Mouse (Mus musculus): ENCODE measurements at regions not wholly inside any gene's neighbourhood (a gene's known extent, or its start where the extent isn't known, plus 50 kb on each side); places are given as distances from the start of the nearest gene placed in this dataset.

DNA sequence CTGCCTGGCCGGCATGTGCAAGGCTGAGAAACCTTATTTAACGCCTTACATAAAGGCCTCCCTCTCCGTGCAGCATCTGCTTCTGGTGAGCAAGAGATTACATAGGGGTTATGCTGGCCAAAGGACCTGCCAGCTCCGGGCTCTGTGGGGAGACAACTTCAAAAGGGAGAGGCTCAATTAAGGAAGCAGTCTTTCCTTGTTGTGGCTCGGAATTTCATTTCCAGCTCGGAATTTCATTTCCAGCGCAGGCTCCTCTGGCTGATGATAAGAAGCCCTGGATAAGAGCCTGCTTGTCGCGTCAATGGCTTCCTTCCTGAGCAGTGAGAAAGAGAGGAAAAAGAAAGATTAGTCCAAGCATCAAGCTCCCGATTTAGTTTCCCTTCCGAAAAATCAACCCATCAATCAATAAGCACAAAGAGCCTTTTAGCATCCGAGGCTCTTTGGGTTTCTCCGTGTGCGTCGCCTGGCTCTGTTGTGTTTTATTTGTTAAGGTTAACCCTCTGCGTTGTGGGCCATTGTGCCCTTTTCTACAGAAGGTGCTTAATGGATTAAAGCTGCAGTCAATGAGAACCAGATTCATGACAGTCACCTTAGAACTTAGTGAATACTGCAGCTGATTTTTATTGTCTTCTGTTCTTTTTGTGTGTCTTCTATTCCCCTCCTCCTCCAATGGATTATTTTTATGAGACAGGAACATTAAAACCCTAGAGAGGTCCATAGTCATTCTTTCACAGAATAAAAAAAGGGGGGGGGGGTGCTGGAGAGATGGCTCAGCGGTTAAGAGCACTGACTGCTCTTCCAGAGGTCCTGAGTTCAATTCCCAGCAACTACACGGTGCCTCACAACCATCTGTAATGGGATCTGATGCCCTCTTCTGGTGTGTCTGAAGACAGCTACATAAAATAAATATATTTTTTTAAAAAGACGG lies 218.3 kb downstream of the Myo1b start:
- in situ Hi-C loops (cut with MboI, MseI) = no loop called here

DNA sequence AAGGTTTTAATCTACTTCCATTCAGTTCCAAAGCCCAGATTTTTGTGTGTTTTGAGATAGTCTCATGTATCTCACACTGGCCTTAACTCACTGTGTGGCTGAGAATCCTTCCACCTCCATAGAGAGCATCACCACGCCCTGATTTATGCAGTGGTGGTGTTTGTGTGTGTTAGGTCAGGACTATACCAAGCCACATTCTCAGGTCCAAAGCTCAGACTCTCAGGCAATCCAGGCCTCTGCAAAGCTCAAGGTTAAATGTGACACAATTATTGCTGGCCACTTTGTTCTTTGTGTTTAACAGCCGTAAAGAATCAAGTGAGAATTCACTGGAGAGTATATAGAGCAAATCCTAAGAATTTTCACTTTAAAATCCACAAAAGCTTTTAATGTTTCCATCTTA lies 218.2 kb upstream of the Nabp1 start:
- in situ Hi-C loops (cut with MboI, MseI) = no loop called here

DNA sequence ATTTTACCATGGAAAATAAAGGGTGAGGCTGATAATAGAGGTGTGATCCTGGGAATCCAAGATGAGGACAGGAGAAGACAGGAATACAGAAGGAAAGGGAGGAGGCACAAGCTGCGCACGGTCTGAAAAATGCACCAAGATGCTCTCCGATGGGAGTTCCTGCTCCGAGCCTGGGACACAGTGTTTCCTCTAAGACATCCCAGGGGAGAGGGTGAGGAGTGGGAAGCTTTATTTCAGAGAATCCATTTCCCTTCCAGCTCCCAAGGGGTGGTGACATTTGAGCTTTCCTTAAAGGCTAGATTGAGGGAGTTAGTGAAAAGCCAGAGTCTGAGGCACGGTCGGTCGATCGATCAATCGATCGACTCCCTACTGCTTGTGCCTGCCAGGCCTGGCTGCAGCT lies 212.7 kb upstream of the Nabp1 start:
- in situ Hi-C loops (cut with MboI, MseI) = no loop called here

DNA sequence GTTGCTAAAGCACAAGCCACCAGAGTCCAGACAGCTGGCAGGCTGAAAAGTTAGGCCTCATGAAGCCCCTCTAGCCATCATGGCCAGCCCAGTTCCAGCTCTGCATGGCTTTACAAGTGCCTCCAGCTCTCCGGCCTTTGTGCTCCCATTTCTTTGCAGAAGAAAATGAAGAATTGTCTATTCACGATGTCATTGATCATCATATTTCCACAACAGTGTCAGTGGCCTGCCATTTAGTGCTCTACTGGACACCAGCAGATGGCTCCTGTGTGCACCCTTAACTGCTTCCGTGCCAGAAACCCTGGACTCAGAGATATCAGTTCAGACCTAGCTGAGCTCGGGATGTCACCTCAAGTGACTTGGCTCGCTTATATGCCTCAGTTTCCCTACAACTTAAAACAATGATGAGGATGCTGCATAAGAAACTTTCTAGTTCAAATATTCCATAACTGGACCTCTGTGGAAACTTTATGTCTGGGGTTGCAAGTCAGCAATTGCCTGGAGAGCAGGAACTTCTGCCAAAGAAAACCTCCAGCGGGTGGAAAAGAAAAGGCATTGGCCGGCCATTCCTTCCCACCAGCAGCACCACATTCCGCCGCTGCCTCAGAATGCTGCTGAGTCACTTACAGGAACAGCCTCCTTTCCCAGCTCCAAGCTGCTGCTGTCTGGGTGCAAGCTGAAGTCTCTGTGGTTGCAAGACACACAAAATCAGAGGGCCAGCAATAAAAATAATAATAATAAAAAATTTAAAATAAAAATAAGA lies 211.4 kb upstream of the Nabp1 start:
- in situ Hi-C loops (cut with MboI, MseI) = no loop called here

DNA sequence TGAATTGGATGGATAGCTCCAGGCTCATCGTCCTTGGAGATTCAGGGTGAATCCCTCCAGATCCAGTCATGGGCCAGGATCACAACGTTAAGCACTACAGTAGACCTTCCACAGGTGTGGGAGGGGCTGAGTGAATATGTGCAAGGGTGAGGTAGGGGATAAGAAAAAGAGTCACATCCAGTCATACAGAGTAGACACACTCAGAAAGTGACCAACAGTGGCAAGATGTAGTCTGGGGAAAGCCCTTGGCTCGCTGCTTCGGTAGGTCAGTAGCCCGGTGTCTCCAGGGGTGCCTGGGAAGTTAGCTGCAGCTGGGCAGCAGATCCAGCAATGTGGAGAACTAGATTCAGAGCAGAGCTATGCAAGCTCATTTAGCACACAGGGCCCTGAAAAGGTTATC lies 210.7 kb upstream of the Nabp1 start:
- in situ Hi-C loops (cut with MboI, MseI) = no loop called here

DNA sequence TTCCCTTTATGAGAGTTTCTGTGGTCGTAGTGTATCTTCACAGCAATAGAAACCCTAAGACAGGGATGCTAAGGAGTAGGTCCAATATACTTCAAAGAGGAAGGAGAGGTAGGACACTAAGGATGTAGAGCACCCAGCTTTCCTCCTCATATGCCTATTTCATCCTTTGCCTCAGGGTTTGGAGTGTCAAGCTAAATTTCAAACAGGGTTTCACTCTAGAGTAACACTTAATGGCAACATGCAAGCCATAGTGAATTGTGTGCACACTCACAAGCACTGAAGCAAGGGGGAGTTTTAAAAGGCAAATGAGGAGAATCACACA lies 210.0 kb upstream of the Nabp1 start:
- in situ Hi-C loops (cut with MboI, MseI) = no loop called here

DNA sequence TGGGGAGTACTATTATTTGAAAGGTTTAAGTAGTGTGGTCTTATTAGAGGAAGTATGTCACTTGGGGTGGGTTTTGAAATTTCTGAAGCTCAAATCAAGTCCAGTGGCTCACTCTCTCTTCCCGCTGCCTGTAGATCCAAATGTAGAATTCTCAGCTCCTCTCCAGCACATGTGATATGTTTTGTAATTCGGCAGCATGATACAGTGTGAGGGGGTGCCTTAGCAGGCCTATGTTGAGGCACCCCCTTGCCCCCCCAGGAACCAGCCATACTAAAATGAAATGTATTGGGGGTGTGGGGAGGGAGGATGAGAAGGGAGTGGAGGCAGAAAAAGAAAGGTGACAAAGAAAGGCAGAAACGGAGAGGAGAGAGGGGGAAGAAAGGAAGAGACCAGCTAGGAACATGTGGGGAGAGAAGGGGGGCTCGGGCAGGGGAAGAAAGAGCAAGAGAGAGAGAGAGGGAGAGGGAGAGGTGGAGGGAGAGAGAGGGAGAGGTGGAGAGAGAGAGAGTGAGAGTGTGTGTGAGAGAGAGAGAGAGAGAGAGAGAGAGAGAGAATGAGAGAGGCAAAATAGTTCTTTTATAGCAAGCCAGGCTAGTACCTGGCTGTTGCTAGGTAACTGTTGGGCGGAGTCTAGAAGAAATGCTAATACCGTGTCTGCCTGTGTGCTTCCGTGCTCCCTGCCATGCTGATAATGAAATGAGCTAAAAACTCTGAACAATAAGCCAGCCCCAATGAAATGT lies 209.4 kb upstream of the Nabp1 start:
- in situ Hi-C loops (cut with MboI, MseI) = no loop called here

DNA sequence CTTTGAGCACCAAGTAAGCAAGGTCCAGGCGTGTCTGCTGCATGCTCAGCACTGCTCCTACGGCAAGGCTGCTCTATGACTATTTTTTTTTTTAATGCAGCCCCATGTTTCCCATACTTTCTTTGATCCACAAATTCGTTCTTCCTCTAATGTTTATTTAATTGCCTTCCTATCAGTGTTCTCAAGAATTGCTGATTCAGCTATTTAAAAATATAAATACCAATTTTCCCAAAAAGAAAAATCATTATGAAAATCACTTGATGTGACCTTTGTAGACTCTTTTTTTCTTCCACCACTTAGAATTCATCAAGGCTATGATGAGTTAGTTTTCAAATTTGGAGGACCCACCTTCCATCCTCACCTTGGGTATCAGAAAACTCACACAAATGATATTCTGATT lies 208.5 kb upstream of the Nabp1 start:
- in situ Hi-C loops (cut with MboI, MseI) = no loop called here

DNA sequence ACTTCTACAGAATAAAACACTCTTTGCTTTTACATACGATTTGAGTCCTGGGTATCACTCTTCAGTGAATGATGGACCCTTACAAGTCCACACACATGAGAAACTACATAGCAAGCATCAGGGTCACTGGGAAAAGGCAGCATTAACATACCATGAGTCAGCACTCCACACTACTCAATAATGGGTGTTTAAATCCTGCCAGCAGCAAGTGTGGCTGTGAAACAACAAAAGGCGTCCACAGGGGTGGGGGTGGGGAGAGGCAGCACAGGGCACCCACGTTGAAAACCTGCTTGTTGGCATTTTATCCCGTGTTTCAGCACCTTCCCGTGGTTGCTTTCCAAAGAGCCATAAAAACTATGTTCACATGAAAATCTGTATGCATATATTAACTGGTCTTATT lies 204.0 kb upstream of the Nabp1 start:
- in situ Hi-C loops (cut with MboI, MseI) = no loop called here

DNA sequence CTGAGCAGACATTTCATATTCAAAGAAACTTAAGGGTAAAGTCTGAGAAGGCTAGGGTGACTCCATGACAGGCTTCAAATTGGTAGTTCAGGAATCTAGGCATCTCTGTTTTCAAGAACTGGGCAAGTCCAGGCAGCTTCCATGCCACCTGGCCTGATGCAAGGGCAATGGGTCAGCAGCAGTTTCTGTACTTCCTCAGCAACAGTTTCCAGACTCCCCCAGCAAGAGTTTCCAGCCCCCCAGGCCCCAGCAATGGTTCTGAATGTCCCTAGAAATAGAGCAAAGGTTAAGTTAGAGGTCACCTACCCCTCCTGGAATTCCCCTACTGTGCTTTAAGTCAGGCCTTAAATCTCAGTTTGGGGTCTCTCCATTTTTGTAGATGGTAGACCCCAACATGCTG lies 203.6 kb upstream of the Nabp1 start:
- in situ Hi-C loops (cut with MboI, MseI) = no loop called here

DNA sequence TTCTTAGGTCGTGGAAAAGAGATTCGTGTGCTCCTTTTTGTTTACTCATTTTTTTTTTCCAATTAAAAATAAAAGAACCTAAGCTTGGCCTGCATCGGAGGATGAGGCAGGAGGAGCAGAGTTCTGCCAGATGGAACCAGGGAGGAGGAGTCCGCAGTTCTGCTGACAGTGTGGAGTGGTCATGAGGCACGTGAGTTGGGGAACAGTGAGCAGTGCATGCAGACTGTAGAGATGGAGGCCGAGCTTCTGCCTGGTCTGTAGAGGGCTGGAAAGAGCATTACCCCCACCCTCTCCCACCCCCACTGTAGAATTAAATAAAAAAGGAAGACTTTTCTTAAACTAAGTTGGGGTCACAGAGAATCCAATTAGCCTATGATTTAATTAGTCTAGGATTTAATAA lies 202.5 kb upstream of the Nabp1 start:
- in situ Hi-C loops (cut with MboI, MseI) = no loop called here

DNA sequence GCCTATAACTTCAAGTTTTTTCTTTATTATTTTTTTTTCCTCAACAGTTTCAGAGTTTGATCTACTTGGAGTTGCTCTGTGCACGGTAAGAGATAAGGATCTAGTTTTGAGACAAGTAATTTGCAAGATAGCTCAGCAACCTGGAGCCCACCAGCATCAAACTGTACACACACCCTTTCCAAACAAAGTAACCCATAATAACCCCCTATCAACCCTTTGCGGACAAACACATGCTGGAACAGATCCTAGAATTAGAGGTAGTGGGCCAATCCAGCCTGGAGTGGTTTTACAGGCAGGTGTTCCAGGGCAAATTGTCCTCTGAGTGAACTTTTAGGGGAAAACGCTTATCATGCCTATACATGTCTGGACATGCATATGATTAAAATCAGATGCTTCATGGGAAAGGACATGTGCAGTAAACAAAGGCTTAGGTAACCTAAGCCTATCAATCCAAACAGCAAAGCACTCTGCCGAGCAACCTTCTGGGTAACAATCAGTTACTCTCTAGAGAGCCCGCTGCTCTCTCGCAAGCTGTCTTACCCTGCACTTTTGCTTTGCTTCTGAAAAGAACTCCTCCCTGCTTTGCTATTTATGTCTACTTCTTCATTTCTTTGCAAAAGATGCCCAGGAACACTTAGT lies 200.2 kb upstream of the Nabp1 start:
- in situ Hi-C loops (cut with MboI, MseI) = no loop called here

DNA sequence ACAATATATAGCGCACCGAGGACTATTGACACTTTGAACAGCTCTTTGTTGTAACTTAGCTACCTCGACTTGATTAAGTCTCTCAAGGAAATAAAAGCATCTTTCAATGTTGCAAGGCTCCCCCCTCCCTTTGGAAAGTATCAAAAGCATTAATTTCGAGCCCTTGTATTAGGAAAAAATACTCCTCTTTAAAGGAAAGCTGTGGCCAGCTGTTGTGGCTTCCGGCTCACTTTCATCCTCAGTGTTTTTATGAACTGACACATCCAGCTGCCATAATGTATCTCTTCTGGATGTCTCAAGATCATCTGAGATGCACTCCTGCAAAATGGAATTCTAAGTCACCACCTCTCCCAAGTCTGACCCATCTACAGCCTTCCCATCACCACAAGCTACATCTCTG lies 199.6 kb upstream of the Nabp1 start:
- in situ Hi-C loops (cut with MboI, MseI) = no loop called here

DNA sequence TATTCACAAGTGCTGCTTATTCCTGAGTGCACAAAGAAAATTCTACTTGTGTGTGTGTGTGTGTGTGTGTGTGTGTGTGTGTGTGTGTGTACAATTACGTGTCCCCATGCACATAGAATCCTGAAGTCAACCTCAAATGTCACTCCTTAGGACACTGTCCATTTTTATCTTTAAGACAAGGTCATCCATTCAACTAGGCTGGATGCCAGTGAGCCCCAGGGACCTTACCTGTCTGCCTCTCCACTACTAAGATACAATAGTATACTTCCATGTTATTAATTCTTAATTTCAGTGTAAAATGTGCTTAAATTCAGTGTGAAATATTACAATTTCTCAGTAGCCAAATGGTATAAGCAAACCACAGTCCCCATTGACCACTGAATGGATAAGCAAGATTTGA lies 193.5 kb upstream of the Nabp1 start:
- in situ Hi-C loops (cut with MboI, MseI) = no loop called here

DNA sequence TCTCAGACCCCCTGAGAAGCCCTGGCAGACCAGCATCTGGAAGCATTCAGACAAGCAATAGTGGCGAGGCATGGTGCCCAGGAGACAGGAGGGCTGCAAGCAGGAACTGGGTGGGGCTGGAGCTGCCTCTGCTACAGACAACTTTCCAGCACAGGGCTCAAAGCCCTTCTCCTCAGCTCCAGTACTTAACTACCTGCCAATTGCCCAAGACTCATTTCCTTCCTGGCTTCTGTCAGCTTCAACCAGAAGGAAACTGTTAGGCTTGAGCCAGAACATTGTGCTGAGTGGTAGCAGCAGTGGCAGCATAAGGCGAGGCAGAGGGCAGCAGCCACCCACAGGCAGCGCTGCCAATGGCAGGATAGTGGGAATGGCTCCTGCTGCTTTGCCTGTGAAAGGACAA lies 193.1 kb upstream of the Nabp1 start:
- in situ Hi-C loops (cut with MboI, MseI) = no loop called here

DNA sequence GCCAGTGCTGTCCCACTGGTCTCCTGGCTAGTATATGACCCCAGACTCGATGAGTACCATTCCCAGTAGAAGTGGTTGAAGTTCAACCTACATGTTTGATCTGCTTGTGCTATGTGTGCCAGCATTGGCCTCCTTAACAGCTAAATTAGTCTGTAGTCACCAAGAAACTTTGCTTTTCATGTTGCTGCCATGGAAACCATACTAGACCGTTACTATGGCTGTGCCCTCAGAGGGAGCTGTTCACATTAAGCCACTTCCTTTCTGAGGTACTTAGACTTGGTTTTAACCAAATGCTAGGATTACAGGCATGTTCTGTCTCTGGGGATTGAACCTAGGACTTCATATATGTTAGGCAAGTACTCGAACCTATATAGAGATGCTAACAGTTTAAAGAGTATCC lies 191.8 kb upstream of the Nabp1 start:
- in situ Hi-C loops (cut with MboI, MseI) = no loop called here

DNA sequence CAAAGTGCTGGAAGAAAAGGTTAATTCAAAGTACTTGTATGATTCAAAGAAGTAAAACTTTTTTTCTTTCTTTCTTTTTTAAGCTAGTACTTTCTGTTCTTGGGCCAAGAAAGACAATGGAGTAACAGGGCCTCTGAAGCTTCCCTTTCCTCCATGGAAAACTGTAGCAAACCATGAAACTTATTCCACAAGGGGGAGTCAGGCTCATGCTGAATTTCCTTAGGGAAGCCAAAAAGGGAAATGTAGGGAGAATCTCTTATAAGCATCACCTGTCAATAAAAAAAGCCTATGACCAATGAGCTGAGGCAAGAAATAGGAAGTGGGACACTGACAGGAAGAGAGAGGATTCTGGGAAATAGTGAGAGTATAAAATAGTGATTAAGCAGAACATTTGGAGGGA lies 190.7 kb upstream of the Nabp1 start:
- in situ Hi-C loops (cut with MboI, MseI) = no loop called here

DNA sequence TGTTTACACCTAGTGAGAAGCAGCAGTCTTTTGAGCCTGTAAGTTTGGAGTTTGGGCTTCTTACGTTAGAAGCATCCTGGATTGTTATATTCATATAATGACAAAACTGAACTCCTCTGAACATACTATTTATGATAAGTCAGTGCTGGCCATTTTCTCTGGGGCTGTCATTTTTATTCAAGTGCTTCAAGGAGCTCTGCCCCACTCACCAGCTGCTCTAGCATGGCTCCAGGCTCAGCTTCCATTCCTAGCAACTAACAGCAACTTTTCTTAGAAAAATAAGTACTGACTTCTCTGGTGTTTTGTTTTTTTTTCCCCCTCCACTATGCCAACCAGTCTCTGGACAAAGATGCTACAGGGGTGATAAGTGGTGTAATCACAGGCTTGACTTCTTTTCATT lies 182.3 kb upstream of the Nabp1 start:
- in situ Hi-C loops (cut with MboI, MseI) = no loop called here

DNA sequence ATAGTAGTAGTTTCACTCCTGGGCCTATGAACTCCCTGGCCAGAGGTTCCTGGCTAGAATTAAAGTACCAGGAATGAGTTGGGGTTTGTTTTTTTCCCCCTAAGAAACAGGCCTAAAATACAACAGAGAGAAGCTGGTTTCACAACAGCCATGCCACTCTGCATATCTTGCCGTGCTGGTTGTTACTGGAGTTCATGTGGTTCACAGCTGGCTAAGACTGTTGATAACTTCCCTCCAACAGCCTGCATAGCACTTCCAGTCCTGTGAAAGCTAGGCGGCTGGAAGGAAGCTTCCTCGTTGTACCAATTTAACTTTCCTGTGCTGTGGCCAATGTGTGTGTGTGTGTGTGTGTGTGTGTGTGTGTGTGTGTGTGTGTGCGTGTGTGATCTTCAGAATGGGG lies 179.0 kb upstream of the Nabp1 start:
- in situ Hi-C loops (cut with MboI, MseI) = no loop called here

DNA sequence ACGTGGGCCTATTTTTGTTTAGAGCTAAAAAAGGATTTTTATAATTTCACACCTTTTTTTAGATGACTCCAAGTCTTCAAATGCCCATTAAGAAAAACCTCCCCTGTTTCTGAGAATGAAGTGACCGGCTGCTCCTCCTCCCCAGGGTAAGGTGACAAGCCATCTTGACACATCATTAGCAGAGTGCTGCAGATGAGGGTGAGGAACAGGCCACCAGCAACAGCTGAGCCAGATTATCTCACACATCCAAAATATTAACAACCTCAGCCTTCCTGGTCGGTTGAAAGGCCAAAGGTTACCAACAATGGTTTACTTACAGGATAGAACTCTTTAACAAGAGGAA lies 172.4 kb upstream of the Nabp1 start:
- in situ Hi-C loops (cut with MboI, MseI) = no loop called here

DNA sequence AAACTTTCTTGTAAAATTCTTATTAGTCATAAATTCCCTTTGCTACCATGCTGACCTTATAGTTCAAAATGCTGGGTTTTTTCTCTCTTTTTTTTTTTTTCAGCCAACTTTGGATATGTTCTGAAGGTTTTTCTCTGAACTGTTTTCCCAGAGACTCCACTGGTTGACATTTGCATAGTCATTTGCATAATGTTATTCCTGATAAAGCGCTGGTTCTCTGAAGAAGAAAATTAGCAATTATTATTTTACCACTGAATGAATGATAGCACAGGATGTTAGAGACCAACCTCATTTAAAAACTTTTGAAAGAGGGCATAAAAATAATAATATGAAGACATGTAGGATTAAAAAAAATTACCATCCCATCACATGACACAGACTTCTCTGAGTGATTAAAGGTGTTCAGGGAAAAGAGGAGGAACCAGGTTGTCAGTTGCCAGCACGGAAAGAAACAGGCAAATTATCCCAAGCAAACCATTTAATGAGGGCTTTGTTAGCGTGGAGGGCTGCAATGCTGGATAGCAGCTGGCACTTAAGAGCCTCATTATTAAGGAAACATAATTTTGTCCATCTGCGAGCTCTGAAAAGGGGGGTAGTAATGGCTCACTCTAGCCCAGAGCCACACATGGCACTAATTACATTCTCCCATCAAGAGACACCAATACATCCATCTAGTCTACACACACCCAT lies 171.9 kb upstream of the Nabp1 start:
- in situ Hi-C loops (cut with MboI, MseI) = loop anchor here (5.0 to 10.0 kb wide), 3 partner anchors 297 to 445 kb away; no protein-coding TSS in a partner anchor

Measured in T-helper 17 cell (primary cell).